Mouse (Mus musculus): Measurements from ENCODE around the gene G6pc2. TPM values are rescaled to one million over a fixed set of nuclear protein-coding genes. Genes with fewer than 3 reads are reported as not detected.

The G6pc2 gene
- polyA plus RNA-seq, 1 experiment from 2014 or later = 1.4 TPM

DNA sequence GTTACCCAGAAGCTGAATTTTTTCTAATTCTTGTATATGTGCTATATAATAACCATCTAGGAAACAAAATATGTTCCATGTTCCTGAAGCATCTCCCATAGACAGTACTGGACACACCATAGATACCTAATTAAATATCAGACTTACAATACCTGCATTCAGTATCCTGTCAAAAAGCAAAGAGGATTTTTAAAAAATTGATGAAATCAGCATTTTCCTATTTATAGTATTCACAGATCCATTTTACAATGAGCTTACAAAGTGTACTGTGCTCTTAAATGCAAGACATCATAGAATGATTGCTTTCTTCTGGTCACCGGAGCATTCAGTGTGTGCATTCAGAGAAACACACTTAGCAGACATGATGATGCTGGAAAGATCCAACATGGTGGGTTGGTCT is 36.2 kb downstream of the G6pc2 start:
- 92% methylated on average over 1 of the region's 1 CpGs for WGBS
- no peak for ATAC-seq (ENCODE audit: insufficient read depth, low FRiP score, low read depth)
- H3K4me3 ChIP-seq (replicated peaks) = no peak overlapping the region
- H3K27ac ChIP-seq = no peak overlapping the region
- H3K4me1 ChIP-seq = no peaks in the 10 kb centered on the region
- no peak overlapping the region for H3K9ac ChIP-seq
- no peaks in the 10 kb centered on the region for H3K27me3 ChIP-seq (replicated peaks)
- H3K4me2 ChIP-seq = no peak overlapping the region
- no peaks in the 10 kb centered on the region for H3K9me3 ChIP-seq
- H3K36me3 ChIP-seq = no peaks in the 10 kb centered on the region

DNA sequence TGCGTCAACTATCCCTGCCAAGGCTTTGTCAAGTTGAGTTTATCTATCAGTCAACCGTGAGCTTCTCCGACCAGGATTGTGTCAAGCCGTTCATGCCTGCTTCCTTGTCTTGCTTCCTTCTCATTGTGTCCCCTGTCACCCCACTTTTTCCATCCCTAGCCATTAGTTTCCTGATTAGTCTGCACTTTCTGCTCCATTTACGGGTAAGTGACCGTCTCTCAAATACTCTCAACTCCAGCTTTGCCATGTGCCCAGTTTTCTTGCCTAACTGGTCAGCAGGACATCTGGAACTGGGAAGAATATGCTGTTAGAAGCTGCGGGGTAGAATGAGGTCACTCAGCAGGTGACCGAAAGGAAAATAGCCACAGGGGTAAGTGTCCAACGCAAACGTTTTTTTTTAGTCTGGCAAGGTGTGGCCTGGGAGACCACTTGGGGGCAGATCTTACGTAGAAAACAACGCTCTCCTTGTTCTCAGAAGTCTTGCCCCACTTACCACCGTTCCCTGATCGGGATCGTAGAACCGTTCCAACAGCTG is 37.4 kb downstream of the G6pc2 start:
- ATAC-seq (ENCODE audit: insufficient read depth, low FRiP score, low read depth) = no peak
- no peaks in the 10 kb centered on the region for H3K36me3 ChIP-seq
- WGBS = 67% methylated on average over 16 of the region's 16 CpGs
- no peak overlapping the region for H3K4me3 ChIP-seq (replicated peaks)
- no peaks in the 10 kb centered on the region for H3K4me1 ChIP-seq
- no peak overlapping the region for H3K4me2 ChIP-seq
- no peak overlapping the region for H3K9ac ChIP-seq
- no peak overlapping the region for H3K27ac ChIP-seq
- H3K9me3 ChIP-seq = no peaks in the 10 kb centered on the region
- no peaks in the 10 kb centered on the region for H3K27me3 ChIP-seq (replicated peaks)

DNA sequence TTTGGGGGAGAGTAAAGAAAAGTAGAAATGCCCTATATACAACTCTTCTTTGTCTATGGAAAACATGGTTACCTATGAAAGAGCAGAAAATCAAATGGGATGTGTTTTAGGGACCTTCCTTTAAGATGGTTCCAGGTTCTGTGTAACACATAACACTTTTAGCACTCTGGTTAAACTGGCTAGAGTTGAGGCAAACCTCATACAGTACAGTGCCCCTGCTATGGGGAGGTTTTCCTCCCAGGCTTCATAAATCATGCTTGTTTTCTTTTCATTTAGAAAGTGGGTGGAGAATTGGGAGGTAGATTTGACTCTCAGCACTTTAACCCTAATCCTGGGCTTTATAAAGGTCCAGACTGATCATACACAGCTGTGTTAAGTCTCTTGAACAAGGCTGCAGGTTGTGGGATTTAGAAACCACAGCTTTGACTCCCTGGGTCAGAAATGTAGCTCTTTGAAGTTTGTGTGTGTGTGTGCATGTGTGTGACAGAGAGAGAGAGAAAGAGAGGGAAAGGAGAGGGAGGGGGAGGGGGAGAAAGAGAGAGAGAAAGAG is 53.3 kb downstream of the G6pc2 start:
- ATAC-seq (ENCODE audit: insufficient read depth, low FRiP score, low read depth) = no peak
- no peaks in the 10 kb centered on the region for H3K27me3 ChIP-seq (replicated peaks)

DNA sequence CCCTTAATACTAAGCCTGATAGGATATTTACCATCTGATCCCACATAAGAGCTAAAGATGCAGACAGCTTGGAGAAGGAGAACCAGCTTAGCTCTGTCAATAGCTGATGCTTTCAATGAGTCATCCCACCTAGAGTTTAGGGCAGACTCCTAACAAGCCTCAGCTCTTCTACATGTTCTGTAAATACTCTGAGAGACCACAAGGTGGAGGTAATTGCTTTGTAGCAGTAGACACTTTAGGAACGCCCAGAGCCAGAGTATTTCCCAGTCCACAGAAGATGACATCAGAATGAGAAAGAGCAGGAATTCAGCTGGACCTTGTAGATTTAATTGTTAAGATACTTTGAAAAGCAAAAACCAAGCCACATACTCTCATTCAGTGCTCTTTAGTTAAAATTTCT is 65.0 kb downstream of the G6pc2 start:
- Histone ChIP-seq H3K4me2 (no peak overlapping the region), H3K4me3 (replicated peaks) (no peak overlapping the region), H3K4me1 (no peaks in the 10 kb centered on the region), H3K36me3 (no peaks in the 10 kb centered on the region), H3K9me3 (no peaks in the 10 kb centered on the region), H3K27ac (no peak overlapping the region), H3K27me3 (replicated peaks) (no peaks in the 10 kb centered on the region), H3K9ac (no peak overlapping the region)
- 2% methylated on average over 1 of the region's 1 CpGs for WGBS
- ATAC-seq (ENCODE audit: insufficient read depth, low FRiP score, low read depth) = peak; percentile 63; the same call in 1 of the 2 replicates

More for the DNA sequence above, 53.3 kb downstream of the G6pc2 start:
- Histone ChIP-seq H3K9me3 (no peaks in the 10 kb centered on the region), H3K9ac (no peak overlapping the region), H3K4me1 (no peaks in the 10 kb centered on the region), H3K27ac (no peak overlapping the region), H3K36me3 (no peaks in the 10 kb centered on the region), H3K4me3 (replicated peaks) (no peak overlapping the region), H3K4me2 (no peak overlapping the region)

Other genes starting within 250 kb of the G6pc2 start
- gene Nostrin, start 75.3 kb upstream of the G6pc2 start, polyA plus RNA-seq (2015; fragmentation: Nextera tagmentation; extraction: Ambion mirVana) = 10.6 and 11.9 TPM in 2 replicates
- 140 and 150 TPM in 2 replicates for gene Spc25, start 4.9 kb upstream of the G6pc2 start, polyA plus RNA-seq (2015; fragmentation: Nextera tagmentation; extraction: Ambion mirVana)
- 0.48 and 1.0 TPM in 2 replicates for gene Abcb11, start 131.5 kb downstream of the G6pc2 start, polyA plus RNA-seq (2015; fragmentation: Nextera tagmentation; extraction: Ambion mirVana)
- gene Dhrs9, start 169.4 kb downstream of the G6pc2 start, polyA plus RNA-seq (2015; fragmentation: Nextera tagmentation; extraction: Ambion mirVana) = 0.94 and 1.5 TPM in 2 replicates

All from stomach, embryonic 15.5 days (tissue).